Mouse (Mus musculus): ENCODE measurements at regions not wholly inside any gene's neighbourhood (a gene's known extent, or its start where the extent isn't known, plus 50 kb on each side); places are given as distances from the start of the nearest gene placed in this dataset.

- no peak for ATAC-seq
Observed at GRCm38 (mm10) chr10:45763160-45763955, 185.7 kb downstream of the Hace1 start.

DNA sequence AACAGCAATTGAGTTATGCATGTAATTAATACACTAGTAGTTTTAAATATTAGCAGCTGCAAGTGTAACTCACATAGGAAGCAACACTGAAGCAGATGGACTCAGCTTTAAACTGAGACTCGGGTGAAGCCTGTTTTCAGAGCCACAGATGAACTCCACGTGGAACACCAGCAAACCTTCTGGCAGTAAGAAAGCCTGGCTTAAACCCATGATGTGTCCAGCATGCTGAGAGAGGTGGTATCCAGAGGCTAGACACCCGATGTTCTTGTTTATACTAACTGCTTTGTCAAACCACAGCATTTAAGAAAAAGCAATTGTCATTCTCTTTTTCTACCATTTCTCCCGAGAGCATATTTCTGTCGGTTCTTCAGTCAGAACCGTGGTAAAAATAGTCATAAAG, 202.1 kb downstream of the Hace1 start:
- ATAC-seq = no peak

DNA sequence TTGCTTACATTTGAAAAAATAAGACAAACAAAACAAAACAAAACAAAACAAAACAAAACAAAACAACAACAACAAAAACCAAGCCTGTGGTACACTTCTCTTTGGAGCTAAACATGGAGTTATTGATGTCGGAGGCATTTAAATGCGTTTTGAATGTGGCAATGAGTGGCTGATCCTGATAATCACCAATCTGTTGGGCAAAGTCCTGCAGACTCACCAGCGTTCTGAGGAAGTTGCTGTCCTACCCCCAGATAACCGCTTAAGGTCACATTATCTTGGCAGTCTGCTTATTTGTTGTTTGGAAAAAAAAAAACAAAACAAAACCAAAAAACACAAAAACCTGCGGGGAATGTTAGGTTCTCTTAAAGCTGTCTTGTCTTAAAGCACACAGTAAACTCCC, 205.4 kb downstream of the Hace1 start:
- no peak for ATAC-seq

DNA sequence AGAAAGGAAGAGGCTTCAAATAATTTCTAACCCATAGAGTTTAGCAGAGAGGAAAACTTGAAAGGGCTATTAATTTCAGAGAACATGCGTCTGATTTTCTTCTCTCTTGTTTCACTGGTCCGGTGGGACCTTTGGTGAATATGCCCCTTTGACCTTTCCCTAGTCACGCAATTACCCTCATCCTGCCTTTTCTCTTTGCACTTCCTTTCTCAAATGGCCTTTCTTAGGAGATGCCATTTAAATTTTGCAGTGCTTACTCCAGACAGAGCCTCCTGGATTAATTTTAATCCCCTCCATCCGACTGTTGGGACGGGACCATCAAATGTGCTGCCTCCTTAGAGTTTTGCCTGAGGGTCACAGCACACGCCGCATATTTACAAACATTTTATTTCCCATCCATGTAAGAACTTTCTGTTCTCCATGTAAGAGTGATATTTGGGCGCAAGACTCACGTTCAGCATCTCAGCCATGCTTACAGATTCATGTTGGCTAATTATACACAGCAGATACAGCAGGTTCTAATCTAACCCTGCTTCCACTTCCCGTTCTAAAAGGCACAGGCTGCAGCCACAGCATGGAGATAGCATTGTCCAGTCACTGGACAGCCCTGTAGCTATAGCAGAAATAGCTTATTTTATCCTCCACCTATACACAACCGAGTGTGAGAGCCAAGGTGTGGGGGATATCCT, 206.0 kb downstream of the Hace1 start:
- ATAC-seq = no peak

- ATAC-seq = no peak
Observed at GRCm38 (mm10) chr10:45784150-45784479, 206.5 kb downstream of the Hace1 start.

GRCm38 (mm10) chr10:45784575-45784974, 206.9 kb downstream of the Hace1 start:
- ATAC-seq = no peak

- ATAC-seq = no peak
Observed at GRCm38 (mm10) chr10:45788356-45788755, 210.7 kb downstream of the Hace1 start.

DNA sequence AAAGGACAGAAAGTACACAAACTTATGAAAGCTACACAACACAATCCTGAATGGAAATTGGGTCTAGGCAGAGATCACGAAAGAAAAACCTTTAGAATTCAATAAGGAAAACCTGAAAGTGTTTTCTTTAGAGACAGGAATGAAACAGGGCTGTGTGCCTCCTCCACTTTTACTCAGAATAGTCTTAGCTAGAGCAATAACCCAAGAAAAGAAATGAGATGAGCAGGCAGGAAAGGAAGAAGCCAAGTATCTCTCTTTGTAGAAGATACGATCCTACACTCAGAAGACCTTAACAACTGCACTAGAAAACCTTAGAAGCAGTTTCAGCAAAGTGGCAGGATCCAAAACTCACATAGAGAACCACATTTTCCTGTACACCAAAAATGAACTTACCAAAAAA, 218.0 kb downstream of the Hace1 start:
- no peak for ATAC-seq

- no peak for ATAC-seq
Observed at GRCm38 (mm10) chr10:45800070-45800851, 222.6 kb downstream of the Hace1 start.

DNA sequence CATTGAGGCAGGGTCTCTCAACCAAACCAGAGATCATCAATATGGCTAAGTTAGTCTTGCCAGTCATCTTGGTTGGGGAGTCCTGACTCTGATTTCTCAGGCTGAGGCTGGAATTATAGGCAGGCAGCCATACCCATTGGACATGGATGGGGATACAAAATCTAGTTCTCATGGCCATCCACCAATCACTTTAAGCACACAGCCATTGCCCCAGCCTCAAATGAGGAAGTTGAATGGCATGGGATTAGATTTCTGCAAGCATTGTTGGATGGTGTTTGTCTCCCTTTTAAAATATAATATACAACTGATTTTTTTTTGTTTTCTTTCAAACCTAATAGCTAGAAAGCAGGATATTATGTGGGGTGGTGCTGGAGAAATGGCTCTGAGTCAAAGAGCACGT, 223.8 kb downstream of the Hace1 start:
- ATAC-seq = no peak

DNA sequence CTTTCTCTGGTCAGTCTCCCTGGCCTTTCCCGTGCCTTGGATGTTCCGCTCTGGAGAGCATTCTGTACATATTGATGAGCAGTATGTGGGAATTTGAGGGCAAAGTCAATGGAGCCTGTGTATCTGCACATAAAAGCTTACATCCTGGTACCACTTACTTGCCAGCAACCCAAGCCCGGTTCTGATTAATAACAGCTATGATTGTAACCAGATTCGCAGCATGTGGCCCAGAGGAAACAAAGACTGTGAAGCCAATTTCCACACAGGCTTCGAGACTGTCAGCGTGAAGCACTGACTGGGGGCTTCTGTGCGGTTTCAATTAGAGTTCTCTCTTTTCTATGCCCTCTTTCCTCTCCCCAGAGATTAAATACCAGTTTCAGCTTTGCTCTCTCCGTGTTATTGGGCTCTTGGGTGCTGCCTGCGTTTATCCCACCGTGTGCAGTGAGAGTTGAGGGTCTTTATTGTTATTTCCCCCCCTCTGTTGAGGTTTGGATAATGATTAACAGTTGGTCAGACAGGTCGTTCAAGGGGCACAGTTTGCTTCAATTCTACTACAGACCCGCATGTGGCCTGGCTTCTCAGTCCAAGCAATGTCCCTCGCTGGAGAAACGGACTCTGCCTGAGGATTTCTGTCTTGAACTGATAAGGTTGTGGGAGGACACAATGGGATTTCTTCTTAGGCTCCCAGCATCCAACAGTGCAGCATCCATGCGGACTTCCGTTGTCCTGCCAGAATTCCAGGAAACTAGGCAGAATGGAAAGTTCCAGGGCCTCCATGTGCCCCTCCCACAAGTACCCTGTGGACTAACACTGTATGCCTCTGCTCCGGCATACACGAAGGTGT, 229.6 kb downstream of the Hace1 start:
- ATAC-seq = no peak

- no peak for ATAC-seq
Observed at GRCm38 (mm10) chr10:45811882-45812281, 234.3 kb downstream of the Hace1 start.

DNA sequence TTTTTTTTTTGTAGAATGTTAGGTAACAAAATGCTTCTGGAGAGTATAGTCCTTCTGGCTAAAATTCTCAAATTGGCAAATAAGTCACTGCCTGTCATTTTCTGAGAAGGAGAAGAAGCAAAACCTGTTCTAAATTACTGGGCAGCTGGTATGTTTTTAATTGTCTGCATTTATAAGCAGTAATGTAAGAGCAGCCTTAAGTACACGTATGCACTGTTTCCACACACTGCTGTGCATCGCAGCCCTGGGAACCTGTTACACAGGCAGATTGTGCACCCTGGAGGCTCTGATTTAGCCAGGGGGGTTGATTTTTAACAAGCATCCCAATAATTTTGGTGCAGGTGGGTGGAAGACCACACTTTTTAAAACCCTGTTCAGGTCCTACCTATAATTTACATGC, 236.2 kb downstream of the Hace1 start:
- no peak for ATAC-seq

GRCm38 (mm10) chr10:45816679-45817078, 239.1 kb downstream of the Hace1 start:
- no peak for ATAC-seq

GRCm38 (mm10) chr10:45820986-45821655, 243.5 kb downstream of the Hace1 start:
- ATAC-seq = no peak

GRCm38 (mm10) chr10:45822251-45822650, 244.6 kb downstream of the Hace1 start:
- ATAC-seq = no peak

DNA sequence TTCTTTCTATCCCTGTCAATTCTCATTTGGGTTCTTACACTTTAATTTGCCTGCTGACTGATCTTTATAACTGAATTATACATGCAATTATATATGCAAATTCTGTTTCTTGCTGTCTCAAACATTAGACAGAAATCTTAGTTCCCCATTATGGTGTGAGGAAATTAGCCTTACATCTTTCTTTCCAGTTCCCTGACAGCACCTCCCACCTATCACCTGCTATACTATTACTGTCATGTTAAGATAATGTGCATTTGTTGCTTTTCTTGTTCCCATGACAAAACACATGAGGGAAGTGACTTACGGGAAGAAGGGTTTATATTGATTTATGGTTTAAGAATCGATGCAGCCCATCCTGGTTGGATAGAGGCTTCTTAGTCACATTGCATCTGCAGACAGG, 246.0 kb downstream of the Hace1 start:
- no peak for ATAC-seq

DNA sequence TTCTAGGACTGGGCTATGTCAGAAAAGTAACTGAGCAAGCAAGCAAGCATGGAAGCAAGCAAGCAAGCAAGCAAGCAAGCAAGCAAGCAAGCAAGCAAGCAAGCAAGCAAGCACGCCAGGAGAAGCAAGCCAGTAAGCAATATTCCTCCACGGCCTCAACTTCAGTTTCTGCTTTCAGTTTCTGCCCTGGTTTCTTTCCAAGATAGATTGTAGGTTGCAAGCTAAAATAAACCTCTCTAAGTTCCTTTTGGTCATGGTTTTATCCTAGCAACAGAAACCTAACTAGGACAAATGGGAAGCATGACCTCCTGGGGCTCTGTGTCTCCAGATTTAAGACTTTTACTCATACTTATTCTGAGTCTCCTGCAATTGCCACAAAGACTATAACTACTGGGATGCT, 271.0 kb downstream of the Hace1 start:
- no peak for ATAC-seq

- no peak for ATAC-seq
Observed at GRCm38 (mm10) chr10:45849841-45850240, 272.2 kb downstream of the Hace1 start.

- ATAC-seq = no peak
Observed at GRCm38 (mm10) chr10:45850625-45851024, 273.0 kb downstream of the Hace1 start.

- no peak for ATAC-seq
Observed at GRCm38 (mm10) chr10:45852688-45853087, 275.1 kb downstream of the Hace1 start.

GRCm38 (mm10) chr10:45855514-45855913, 277.9 kb downstream of the Hace1 start:
- ATAC-seq = no peak

Data from CD4-positive, CD25-positive, alpha-beta regulatory T cell, adult 4 months (primary cell).